Mouse (Mus musculus) neural tube, postnatal 0 days (tissue): ENCODE measurements around the gene Efemp2. TPM values are rescaled to one million over a fixed set of nuclear protein-coding genes. Genes with fewer than 3 reads are reported as not detected.

Source experiments
- polyA plus RNA-seq: library from polyadenylated mRNA; unstranded; fragments of >200 nt; fragmentation: Nextera tagmentation; extraction: Ambion mirVana; gene quantifications from 2 replicates; pipeline ENCODE4 v1.2.1, GENCODE M21; 2015

Efemp2 gene
- 44.4 and 50.1 TPM in 2 replicates for polyA plus RNA-seq

DNA sequence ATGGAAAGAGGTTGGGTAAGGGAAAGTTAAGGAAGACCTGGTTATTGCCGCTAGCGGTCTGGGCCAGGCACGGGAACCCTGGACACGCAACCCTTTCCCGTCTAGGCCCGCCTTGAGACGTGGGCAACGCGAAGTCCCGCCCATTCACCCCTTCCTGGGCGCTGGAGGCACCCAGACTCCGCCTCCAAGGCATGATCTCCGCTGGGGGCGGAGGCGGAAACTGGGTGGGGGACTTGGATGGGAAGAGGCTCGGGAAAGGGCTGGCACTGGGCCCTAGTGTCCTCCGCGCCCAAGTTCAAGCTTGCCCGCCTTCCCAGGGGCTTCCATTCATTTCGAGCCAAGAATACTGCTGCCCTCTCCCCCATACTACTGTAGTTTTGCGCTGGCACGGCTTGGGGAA, at the start of gene Efemp2:
Efemp2 (plus strand) TSS at position 235 of the 400 bp plus-strand sequence.

GRCm38 (mm10) chr19:5424782-5425741, 48.7 kb upstream of the Efemp2 start, which contains the start of the genes Drap1 and AI837181:
Drap1 (minus strand) TSS chr19:5424979.
AI837181 (plus strand) TSS chr19:5425144.

GRCm38 (mm10) chr19:5447515-5448353, 26.0 kb upstream of the Efemp2 start, which contains the start of gene Fosl1:
Fosl1 (plus strand) TSS chr19:5447547.

GRCm38 (mm10) chr19:5457746-5458442, 15.9 kb upstream of the Efemp2 start, which contains the start of gene Ccdc85b:
Ccdc85b (minus strand) TSS chr19:5457894.

DNA sequence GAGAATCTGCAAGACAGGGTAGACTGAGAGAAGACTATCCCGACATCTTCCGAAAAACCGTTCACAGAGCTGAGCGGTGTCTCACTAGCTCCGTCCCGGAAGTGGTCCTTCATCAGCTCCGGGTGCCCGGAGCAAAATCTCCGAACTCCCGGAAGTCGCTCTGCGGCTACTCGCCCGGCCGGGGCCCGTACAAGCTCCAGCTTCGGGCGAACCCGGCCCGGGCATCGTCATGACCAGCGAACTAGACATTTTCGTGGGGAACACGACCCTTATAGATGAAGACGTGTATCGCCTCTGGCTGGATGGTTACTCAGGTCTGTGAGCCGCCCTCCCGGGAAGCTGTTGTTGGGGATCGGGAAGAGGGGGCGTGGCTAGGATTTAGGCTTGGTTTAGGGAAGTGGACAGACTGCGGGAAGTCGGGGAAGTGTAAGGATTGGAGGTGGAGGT, 13.3 kb upstream of the Efemp2 start, which contains the start of gene Fibp:
Fibp (plus strand) TSS at position 151 of the 447 bp plus-strand sequence.

DNA sequence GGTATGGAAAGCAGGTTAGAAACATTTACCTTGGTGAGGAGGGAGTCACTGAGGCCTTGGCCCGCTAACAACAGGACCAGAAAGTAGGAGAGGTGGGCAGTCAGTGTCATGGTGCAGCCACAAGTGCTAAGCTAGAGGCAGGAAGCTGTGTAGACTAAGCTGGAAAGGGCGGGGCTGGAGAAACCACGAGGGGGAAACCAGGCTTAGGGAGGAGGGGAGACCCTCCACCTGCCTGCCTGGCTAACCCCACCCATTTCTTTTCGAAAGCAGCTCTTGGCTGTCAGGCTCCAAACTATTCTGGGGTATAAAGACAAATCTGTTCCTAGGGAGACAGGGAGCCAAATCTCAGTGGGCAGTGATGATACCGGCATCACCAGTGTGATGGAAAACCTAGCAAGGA, 5.4 kb upstream of the Efemp2 start, which contains the start of gene Ctsw:
Ctsw (minus strand) TSS at position 134 of the 400 bp plus-strand sequence.

GRCm38 (mm10) chr19:5487768-5488550, 14.2 kb downstream of the Efemp2 start, which contains the start of gene Mus81:
Mus81 (minus strand) TSS chr19:5488402.

DNA sequence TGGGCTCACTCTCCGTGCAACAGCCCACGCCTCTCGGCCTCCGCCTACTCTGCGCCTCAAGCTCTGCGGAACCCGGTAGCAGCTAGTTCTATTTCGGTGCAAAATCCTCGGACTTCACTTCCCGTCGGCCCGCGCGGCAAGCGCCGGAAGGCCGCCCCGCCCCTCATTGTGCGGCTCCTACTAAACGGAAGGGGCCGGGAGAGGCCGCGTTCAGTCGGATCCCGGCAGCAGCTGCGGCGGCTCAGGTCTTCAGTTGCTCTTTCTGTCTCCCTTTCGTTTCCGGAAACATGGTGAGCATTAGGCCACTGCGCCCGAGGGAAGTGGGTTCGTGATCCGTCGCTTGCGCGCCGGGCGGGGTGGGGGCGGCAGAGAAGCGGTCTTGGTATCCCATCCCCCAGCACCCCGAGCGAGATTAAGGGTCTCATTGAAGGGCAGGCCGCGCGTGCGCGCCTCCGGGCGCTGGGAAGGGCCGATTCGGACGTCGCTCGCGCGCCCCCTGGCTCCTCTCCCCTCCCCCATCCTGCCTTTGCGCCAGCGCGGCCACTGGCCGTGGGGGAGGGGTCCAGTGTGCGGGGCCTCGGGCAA, 16.7 kb downstream of the Efemp2 start, which contains the start of gene Cfl1:
Cfl1 (plus strand) TSS at position 143 of the 585 bp plus-strand sequence.

GRCm38 (mm10) chr19:5503687-5504086, 29.9 kb downstream of the Efemp2 start, which contains the start of gene 1700020D05Rik:
1700020D05Rik (minus strand) TSS chr19:5503787.

GRCm38 (mm10) chr19:5510031-5511026, 36.6 kb downstream of the Efemp2 start, which contains the start of gene Snx32:
Snx32 (minus strand) TSS chr19:5510538.

Other genes starting within 250 kb of the Efemp2 start
- gene Pacs1, start 200.8 kb upstream of the Efemp2 start, polyA plus RNA-seq, result 39.0 and 46.4 TPM in 2 replicates
- 285 and 310 TPM in 2 replicates for gene Sf3b2, start 178.5 kb upstream of the Efemp2 start, polyA plus RNA-seq
- gene Gal3st3, start 175.6 kb upstream of the Efemp2 start, polyA plus RNA-seq, result 27.2 and 33.5 TPM in 2 replicates
- gene Catsper1, start 138.2 kb upstream of the Efemp2 start, polyA plus RNA-seq, result not detected in 2 replicates
- gene Cst6, start 124.4 kb upstream of the Efemp2 start, polyA plus RNA-seq, result 13.4 and 14.4 TPM in 2 replicates
- 38.0 and 39.8 TPM in 2 replicates for gene Eif1ad, start 107.2 kb upstream of the Efemp2 start, polyA plus RNA-seq
- 289 and 303 TPM in 2 replicates for gene Banf1, start 106.8 kb upstream of the Efemp2 start, polyA plus RNA-seq
- 51.9 and 57.3 TPM in 2 replicates for gene Sart1, start 85.3 kb upstream of the Efemp2 start, polyA plus RNA-seq
- not detected in 2 replicates for gene Tsga10ip, start 71.4 kb upstream of the Efemp2 start, polyA plus RNA-seq
- 343 and 347 TPM in 2 replicates for gene Drap1, start 49.0 kb upstream of the Efemp2 start, polyA plus RNA-seq
- 89.6 and 104 TPM in 2 replicates for gene AI837181, start 48.8 kb upstream of the Efemp2 start, polyA plus RNA-seq
- not detected in 2 replicates for gene Fosl1, start 26.4 kb upstream of the Efemp2 start, polyA plus RNA-seq
- gene Ccdc85b, start 16.1 kb upstream of the Efemp2 start, polyA plus RNA-seq, result 21.3 and 22.9 TPM in 2 replicates
- 161 and 163 TPM in 2 replicates for gene Fibp, start 13.3 kb upstream of the Efemp2 start, polyA plus RNA-seq
- gene Ctsw, start 5.4 kb upstream of the Efemp2 start, polyA plus RNA-seq, result 1.4 and 2.2 TPM in 2 replicates
- 33.8 and 43.8 TPM in 2 replicates for gene Mus81, start 14.4 kb downstream of the Efemp2 start, polyA plus RNA-seq
- gene Cfl1, start 16.5 kb downstream of the Efemp2 start, polyA plus RNA-seq, result 2,893 and 3,202 TPM in 2 replicates
- not detected in 2 replicates for gene 1700020D05Rik, start 29.8 kb downstream of the Efemp2 start, polyA plus RNA-seq
- gene Snx32, start 36.6 kb downstream of the Efemp2 start, polyA plus RNA-seq, result 74.9 and 90.0 TPM in 2 replicates
- gene Ovol1, start 86.7 kb downstream of the Efemp2 start, polyA plus RNA-seq, result 0.25 TPM in 1 of 2 replicates, not detected in the other
- gene Ap5b1, start 94.1 kb downstream of the Efemp2 start, polyA plus RNA-seq, result 3.7 and 3.8 TPM in 2 replicates
- 67.3 and 75.0 TPM in 2 replicates for gene Rnaseh2c, start 127.9 kb downstream of the Efemp2 start, polyA plus RNA-seq
- 61.9 and 70.5 TPM in 2 replicates for gene Kat5, start 136.3 kb downstream of the Efemp2 start, polyA plus RNA-seq
- gene Rela, start 163.5 kb downstream of the Efemp2 start, polyA plus RNA-seq, result 27.0 and 30.9 TPM in 2 replicates
- gene Sipa1, start 189.8 kb downstream of the Efemp2 start, polyA plus RNA-seq, result 22.6 and 22.9 TPM in 2 replicates
- gene Map3k11, start 214.8 kb downstream of the Efemp2 start, polyA plus RNA-seq, result 10.7 and 12.0 TPM in 2 replicates
- 16.5 and 22.2 TPM in 2 replicates for gene Pcnx3, start 215.0 kb downstream of the Efemp2 start, polyA plus RNA-seq
- gene Kcnk7, start 230.4 kb downstream of the Efemp2 start, polyA plus RNA-seq, result 0.25 and 0.53 TPM in 2 replicates